19 mouse cellular contexts compared by ENCODE assay signal in genomic region chr3:101401501-101401900, GRCm38 (mm10).
"Had no signal": no experiment of that assay in that cellular context is flagged by ENCODE, and none has a peak within 500 bp of the region (broad histone marks: within the 10 kb centered on the region; RNA-seq: fewer than 3 reads in every experiment).

No protein-coding gene starts in this region.

- DNase-seq: left cerebral cortex, postnatal 4 days; liver; lung, adult 18-20 months; lung, postnatal 10 days; lung, postnatal 36 days; midbrain, embryonic 14.5 days; right cerebral cortex, adult 18-20 months; right cerebral cortex, postnatal 14 days; right cerebral cortex, postnatal 4 days; thymus, adult 2 months; thymus, postnatal 14 days; thymus, postnatal 4 days had no signal

- H3K9ac ChIP-seq: liver, embryonic 12.5 days; liver, embryonic 15.5 days; lung, embryonic 15.5 days had no signal

- H3K27me3 ChIP-seq: liver, embryonic 12.5 days; liver, embryonic 15.5 days; lung, embryonic 15.5 days had no signal

- H3K36me3 ChIP-seq: liver, embryonic 12.5 days; liver, embryonic 15.5 days; lung, embryonic 15.5 days had no signal

- H3K4me3 ChIP-seq: liver, embryonic 12.5 days; liver, embryonic 15.5 days; lung, embryonic 15.5 days; megakaryocyte, embryonic 14.5 days had no signal

- H3K27ac ChIP-seq: liver, embryonic 12.5 days; liver, embryonic 15.5 days; lung, embryonic 15.5 days; stomach, postnatal 0 days had no signal

- H3K4me2 ChIP-seq: liver, embryonic 12.5 days; liver, embryonic 15.5 days; lung, embryonic 15.5 days; midbrain, embryonic 11.5 days had no signal

- H3K9me3 ChIP-seq: liver, embryonic 12.5 days; liver, embryonic 15.5 days; lung, embryonic 15.5 days; megakaryocyte, embryonic 14.5 days had no signal

- H3K4me1 ChIP-seq: megakaryocyte, embryonic 14.5 days had no signal

- ATAC-seq: intestine, embryonic 16.5 days; liver, embryonic 12.5 days had no signal
